Mouse (Mus musculus): ENCODE data around the gene Cdc42ep4. TPM values are rescaled to one million over a fixed set of nuclear protein-coding genes. Genes with fewer than 3 reads are reported as not detected.

Cdc42ep4 gene
- total RNA-seq (2023) = 1 to 10 TPM; 2.8 to 3.9 TPM

DNA sequence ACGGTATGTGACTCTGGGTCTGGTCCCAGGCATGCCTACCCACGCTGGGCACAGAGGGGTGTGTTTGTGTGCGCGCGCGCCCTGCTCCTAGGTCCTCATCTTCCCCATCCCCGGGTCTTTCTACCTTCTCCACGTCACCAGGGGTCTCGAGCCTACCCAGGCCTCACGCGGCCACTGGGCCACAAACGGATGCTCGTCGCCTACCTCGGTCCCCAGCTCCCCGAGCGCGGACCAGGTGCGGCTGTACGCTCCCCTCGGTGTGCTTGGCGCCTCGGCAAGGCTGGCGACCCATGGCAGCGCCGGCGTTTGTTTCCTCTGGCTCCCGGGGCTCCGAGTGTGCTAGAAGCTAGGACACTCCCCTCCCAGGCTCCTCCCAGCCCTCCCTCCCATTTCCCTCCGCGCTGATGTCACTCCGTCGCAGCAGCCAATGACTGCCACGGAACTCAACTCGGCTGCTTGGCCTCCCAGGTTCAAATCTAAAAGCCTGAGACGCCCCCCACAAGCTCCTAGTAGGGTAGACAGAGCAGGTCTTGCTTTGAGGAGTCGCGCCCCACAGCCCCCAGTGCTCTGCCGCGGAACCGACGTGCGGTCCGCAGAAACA lies at the start of gene Cdc42ep4:
Gene Cdc42ep4 (minus strand): TSS at position 398 of the 601 bp plus-strand sequence.

DNA sequence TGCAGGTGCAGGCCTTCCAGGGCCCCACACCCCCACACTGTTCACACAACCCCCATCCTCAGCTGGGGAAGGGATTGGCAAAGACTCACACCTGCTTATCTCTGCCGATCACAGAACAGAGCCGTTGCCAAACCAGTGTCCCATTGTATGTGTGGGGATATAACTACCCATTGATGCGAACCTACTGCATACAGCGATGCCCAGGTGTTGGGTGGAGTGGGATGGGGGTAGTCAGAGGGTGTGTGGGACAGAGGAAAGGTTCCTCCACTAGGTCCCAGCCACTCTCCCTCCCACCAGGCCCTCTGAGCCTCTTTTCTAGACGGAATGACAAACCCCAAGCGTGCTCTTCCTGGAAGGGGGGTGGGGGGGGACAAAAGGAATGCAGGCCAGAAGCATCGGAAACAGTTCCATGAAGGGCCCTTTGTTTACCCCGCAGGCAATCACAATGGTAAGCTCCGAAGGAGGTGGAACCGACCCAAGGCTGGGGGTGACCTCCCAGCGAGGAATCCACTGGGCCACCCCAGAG lies 41.9 kb downstream of the Cdc42ep4 start, which contains the start of gene Cpsf4l:
Gene Cpsf4l (minus strand): TSS at position 287 of the 526 bp plus-strand sequence.

DNA sequence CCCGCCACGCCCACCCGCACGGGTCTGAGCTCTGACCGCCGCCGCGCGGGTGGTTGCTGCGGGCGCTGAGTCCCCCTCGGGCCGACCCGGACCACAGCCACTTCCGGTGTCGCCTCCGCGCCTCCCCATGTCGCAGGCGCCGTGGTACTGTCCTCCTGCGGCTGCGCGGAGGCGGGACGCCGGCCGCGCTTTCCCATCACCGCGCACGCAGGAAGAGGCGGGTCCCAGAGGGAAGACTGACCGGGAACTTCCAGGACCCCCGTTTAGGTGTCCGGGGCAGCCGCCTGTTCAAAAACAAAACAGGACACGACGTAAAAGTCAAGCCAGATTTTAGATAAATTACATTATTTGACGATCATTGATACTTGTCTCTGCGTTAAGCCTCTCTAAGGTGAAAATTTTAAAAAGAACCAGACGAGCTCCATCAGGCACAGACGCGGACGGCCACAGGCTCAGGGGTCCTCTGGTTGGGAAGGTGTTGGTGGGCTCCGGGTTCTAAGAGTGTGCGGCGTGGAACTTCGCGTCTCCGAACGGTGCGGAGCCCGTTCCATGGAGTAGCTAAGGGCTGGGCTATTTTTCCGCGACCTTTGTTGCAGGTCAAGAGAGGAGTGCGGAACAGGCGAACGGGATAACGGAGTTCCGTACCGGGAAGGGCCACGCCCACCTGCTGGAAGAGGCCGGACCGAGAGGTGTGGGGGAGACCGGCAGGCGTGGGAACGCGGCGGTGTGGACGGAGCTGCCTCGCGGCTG lies 67.5 kb downstream of the Cdc42ep4 start, which contains the start of the genes Fam104a and D11Wsu47e:
Gene Fam104a (minus strand): TSS at position 199 of the 750 bp plus-strand sequence.
Gene D11Wsu47e (plus strand): TSS at position 456 of the 750 bp plus-strand sequence.

Other genes starting within 250 kb of the Cdc42ep4 start
- not detected for gene Sstr2, start 132.5 kb downstream of the Cdc42ep4 start, total RNA-seq (2023)
- gene Cog1, start 102.7 kb downstream of the Cdc42ep4 start, total RNA-seq (2023) = 10 to 100 TPM; 50.7 to 58.0 TPM
- gene Slc39a11, start 101.8 kb downstream of the Cdc42ep4 start, total RNA-seq (2023) = 10 to 100 TPM; 16.8 to 17.2 TPM
- 10 to 100 TPM; 22.4 to 27.7 TPM for gene Fam104a, start 67.7 kb downstream of the Cdc42ep4 start, total RNA-seq (2023)
- 10 to 100 TPM; 17.6 to 21.7 TPM for gene D11Wsu47e, start 67.5 kb downstream of the Cdc42ep4 start, total RNA-seq (2023)
- gene Cpsf4l, start 41.9 kb downstream of the Cdc42ep4 start, total RNA-seq (2023) = not detected